Mouse (Mus musculus) megakaryocyte-erythroid progenitor cell, adult 5-6 weeks (primary cell): ENCODE data around the gene Cnp. TPM values are rescaled to one million over a fixed set of nuclear protein-coding genes. Genes with fewer than 3 reads are reported as not detected.

Experiments used
- ATAC-seq: replicated peaks from 2 replicates; pipeline ENCODE4 v1.8.0; 2016; ENCODE audit warnings: mild to moderate bottlenecking, inconsistent platforms; ENCODE audit not compliant: severe bottlenecking, poor library complexity, low FRiP score, low TSS enrichment
- total RNA-seq, 2 experiments: library from RNA; stranded (forward) in 1 of 2; stranded (reverse) in 1 of 2; fragments of 200-1000, 215-1000 nt in 1 of 2; fragments of >200 nt in 1 of 2; fragmentation: Nextera tagmentation in 1 of 2; gene quantifications; 2 replicates each; pipeline ENCODE4 v1.2.3; 2014 to 2017

Cnp gene
- total RNA-seq, 2 experiments from 2014 or later: 44.2 to 57.0 TPM

GRCm38 (mm10) chr11:100550101-100550500, 24.6 kb upstream of the Cnp start:
- ATAC-seq: no peak

DNA sequence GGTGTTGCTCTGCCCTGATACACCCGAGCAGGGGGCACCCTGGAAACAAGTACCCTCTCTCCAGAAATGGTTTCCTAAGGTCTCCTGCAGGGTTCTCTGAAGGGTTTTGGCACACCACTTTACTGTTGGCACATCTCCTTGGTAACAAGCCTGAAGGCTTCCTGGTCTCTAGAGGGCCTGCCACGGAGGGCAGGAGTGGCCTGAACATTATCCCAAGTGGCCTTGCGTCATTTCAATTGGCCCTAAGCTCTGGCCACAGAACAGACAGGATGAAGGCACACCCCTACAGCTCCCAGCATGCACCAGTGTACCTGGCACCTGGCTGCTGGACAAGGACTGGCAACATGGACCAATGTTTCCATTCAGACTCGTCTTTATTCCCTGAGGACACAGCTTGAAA, 21.9 kb upstream of the Cnp start:
- ATAC-seq: no peak

DNA sequence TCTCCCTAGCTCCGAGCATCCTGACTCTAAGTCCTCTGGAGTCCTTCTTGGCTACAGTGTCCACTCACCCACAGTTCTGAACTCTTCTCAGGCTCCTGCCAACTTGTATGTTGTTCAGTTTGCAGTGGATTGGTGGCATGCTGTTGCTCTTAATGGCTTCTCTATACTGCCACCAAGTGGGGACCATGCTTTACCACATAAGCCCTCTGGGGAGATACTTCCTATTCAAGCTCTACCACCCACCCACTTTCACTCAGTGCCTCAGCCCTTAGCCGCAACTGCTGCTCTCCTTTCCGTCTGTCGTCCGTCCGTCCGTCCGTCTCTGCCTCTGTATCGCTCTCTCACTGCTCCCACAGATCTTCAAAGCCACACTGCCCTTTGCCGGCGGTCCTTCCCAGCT, 19.1 kb upstream of the Cnp start:
- ATAC-seq: peak; percentile 91

DNA sequence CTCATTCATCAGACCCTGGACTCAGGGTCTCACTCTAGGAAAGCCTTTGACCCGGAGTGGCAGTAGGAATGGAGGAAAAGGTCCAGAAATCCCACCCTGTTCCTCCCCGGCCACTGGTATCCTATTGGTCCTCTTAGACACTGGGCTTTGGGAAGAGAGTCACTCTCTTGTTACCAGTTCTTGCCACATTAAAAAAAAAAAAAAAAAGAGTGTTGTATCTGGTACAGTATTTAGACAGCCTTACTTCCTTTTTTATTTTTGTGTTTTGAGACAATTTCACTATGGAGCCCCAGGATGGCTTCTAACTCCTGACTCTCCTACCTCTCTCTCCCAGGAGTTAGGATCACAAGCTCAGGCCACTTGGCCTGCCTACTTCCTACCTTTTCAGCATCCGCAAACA, 17.1 kb upstream of the Cnp start:
- ATAC-seq: no peak

GRCm38 (mm10) chr11:100559476-100559875, 15.2 kb upstream of the Cnp start:
- no peak for ATAC-seq

DNA sequence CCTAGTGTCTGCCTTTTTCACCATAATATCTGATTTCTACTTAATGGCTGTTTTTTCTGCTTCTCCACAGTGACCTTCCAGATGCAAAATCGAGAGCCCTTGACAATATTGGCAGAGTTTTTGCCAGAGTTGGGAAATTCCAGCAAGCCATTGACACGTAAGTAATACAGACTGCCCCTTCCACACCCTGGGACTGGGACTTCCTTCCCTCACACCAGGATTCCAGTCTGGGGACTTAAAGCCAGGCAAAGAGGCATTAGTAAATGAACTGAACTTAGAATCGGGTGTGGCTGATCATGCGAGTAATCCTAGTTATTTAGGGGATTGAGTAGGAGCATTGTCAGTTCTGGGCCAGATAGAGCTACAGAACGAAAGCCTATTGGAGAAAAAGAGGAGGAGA, 13.0 kb upstream of the Cnp start:
- no peak for ATAC-seq

GRCm38 (mm10) chr11:100564297-100564696, 10.4 kb upstream of the Cnp start:
- no peak for ATAC-seq

DNA sequence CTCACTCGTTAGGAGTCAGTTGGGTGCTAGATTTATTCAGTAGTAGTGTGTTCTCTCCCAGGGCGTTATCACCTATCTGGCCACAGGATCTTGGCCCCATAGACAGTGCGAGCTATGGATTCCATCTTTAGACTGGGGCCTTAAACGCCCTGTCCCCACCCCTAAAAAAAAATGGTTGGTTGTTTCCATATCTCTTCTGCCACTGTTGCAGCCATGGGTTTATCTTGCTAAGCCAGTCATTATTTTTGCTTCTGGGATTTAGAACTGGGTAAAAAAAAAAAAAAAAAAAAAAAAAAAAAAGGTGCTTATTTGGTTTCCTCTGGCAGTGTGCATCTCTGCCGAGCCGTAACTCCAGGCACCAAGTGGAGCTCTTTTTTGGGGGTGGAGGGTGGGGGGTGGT, 10.0 kb upstream of the Cnp start:
- peak; percentile 73 for ATAC-seq

DNA sequence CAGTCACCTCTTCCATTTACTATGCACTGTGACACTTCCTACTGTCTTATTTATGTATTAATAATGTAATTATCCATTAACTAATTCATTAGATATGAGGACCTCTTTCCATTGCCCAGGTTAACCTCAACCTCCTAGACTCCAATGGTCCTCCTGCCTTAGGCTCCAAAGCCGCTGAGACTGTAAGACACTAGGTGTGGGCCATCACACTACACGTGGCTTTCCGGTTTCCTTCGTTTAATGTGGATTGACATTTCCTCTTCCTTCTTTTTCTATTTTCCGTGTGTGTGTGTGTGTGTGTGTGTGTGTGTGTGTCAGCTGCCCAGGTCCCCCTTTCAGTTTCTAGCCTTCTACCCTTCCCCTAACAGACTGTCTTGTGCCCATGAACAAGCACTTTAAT, 7.5 kb upstream of the Cnp start:
- ATAC-seq: no peak

DNA sequence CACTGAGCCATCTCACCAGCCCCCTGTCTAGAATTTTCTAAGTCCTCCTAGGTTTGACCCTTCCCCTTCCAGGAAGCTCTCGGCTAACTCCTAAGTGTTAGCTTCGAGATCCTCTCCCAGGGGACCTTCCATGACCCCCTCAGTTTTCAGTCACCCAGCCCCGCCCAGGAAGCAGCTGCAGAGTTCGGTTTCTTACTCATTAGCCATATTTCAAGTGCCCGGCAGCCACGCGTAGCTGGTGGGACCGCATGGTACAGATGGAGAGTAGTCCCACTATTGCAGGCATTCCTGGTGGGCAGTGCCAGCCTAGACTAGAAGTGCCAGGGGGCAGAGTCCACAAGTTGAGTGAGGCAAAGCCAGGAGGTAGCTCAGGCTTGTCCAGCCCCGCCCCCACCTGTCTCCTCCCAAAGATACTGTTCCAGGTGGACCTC, 6.9 kb upstream of the Cnp start:
- no peak for ATAC-seq

DNA sequence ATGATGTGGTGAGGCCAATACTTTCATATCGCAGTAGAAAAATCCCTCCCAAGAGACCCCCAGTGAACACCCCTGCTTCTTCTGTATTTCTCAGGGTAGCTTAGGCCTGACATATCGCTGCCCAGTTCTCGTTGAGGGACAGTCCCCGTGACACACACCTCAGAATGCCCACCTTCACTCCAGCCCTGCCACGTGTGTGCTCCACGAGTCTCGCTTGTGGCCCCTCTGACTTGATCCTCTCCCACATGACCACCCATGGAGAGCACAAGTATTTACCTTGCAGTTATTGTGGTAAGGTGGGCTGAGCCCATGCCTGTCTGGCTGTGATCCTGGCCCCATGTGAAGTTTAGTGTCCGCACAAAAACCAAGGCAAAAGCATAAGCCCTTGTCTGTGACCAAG, 6.0 kb upstream of the Cnp start:
- no peak for ATAC-seq

DNA sequence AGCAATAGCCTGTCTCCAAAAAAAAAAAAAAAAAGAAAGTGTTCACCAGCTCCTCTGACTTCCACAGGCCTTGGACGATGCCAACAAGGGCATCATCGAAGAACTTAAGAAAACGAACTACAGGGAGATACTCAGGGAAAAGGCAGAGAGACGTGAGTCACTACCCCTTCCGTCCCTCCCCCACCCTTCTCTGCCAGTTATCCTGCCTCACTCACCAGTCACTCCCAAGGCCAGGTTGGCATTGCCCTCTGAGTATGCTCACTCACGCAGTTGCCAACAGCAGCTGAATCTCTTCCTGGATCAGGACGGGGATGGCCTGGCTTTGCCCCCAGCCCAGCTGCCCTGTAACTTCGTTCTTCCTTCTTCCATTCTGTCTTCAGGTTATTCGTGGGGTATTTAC, 4.9 kb upstream of the Cnp start:
- no peak for ATAC-seq

DNA sequence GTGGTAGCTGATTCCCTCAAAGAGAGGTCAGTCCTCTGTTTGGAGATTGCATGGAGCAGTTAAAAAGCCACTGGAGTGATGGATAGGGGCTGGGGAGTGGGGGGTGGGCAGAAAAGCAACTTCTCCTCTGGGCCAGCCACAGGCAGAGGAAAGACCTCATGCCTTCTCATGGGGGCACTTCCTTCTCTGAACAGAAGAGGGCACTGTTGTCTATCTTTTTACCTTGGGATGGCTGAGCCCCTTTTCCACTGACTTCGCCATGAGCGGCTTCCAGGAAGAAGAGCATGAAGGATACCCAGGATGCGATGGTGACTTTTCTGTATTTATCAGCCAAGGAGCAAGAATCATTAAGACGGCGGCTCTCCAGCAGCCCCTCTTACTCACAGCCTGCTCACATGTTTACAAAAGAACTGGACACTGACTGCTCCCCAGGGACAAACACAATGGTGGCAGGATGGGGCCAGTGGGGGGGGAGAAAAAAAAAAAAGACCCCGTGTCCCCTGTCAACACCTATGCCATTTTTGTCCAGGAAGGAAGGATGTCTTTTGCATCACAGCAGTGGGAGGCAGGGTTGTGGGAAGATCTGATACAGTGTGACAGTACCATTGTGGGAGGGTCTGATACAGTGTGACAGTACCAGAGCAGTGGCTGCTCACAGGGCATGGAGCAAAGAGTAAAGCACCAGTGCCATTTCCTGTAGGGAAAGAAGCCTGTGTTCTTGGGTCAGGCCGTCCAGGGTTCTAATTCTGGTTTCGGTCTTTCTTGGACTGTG, 4.1 kb upstream of the Cnp start:
- ATAC-seq: peak; percentile 42

GRCm38 (mm10) chr11:100571202-100571567, 3.5 kb upstream of the Cnp start:
- ATAC-seq: peak; percentile 44; the same call in 1 of the 2 replicates

GRCm38 (mm10) chr11:100574188-100574587, 516 bp upstream of the Cnp start:
- no peak for ATAC-seq

- peak; percentile 36 for ATAC-seq
Measured at GRCm38 (mm10) chr11:100575484-100575855, 766 bp downstream of the Cnp start.

DNA sequence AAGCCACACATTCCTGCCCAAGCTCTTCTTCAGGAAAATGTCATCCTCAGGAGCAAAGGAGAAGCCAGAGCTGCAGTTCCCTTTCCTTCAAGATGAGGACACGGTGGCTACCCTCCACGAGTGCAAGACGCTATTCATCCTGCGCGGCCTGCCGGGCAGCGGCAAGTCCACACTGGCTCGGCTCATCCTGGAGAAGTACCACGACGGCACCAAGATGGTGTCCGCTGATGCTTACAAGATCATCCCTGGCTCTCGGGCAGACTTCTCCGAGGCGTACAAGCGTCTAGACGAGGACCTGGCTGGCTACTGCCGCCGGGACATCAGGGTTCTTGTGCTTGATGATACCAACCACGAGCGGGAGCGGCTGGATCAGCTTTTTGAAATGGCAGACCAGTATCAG, 1.6 kb downstream of the Cnp start:
- ATAC-seq: no peak

DNA sequence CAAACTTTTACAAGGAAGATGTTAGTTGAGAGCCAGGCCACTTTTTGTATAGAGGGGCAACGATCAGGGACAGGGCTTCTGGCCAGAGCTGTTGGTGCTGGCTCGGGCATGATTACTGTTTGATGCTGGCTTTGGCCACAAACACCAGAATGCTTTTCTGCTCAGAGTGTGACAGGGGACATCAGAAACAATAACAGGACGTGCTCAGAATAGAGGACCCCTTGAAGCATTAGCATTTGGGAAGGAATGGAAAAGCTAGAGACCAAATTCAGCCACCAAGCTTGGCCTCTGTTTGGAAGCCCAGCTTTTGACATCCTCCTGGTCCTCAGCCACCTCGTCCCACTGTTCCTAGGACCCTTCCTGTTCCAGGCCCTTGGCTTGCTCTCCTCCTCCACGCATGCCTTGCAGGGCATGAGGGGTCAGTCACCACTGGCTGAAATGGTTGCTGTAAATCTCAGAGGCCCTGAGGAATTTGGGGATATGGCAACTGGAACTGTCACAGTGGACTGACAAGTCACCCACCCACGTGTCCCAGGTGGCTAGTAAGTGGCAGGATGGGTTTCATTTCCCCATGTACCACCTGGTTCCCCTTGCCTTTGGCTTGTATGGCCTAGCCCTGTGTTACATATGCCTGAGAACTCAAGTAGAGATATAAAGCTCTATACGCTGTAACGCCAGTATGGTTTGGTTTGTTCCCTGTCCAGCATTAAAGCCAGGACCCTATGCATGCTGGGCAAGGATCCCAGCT, 3.3 kb downstream of the Cnp start:
- ATAC-seq: no peak

DNA sequence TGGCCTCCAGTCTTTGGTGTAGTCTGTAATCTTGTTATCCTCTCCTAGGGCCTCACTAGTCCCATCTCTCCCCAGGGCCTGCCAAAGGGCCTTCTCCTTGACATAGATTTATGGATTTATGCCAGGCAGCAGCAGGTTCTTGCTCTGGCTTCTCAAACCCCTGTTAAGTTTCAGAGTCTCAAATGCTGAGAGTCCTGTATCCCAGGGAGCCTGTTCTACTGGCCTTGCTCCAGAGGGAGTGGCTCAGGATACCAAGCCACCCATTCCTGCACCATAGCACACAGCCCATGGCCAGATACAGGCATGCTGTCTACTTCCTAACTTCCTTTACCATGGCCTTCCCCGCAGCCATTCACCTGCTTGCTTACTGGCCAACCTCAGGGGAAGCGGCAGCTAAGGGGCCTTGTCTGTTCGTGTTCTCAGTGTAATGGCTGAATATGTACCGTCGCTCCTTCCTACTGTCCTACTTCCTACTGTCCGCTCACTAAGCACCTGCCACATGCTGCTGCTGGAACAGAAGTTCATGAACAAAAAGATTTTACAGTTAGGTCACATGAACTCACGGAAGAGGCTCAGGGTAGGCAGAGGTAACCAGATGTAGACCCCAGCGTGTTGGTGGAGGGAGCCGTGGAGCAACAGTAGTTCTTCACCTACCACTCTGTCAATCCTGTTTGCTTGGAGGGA, 4.6 kb downstream of the Cnp start:
- no peak for ATAC-seq

- no peak for ATAC-seq
Measured at GRCm38 (mm10) chr11:100580275-100580674, 5.6 kb downstream of the Cnp start.

GRCm38 (mm10) chr11:100581756-100582155, 7.1 kb downstream of the Cnp start:
- peak; percentile 86 for ATAC-seq
